Mouse (Mus musculus) spleen, postnatal 14 days (tissue): ENCODE data around the gene Gm5728.
"Not testable (repeated sequence)": the region's sequence is repeated elsewhere in the genome, so short reads cannot be mapped to it uniquely, and the experiment has no call there.

Experiments
- DNase-seq, 2 experiments: peaks; one replicate each; pipeline ENCODE4 v3.0.0; 2021 to 2022; ENCODE audit warnings: low spot score in 2 of 2

Gene Gm5728

GRCm38 (mm10) chr7:20375310-20375709, at the start of gene Gm5728:
Gm5728 (minus strand) TSS chr7:20375410.
- not testable (repeated sequence) for DNase-seq

GRCm38 (mm10) chr7:20417642-20418041, 42.4 kb upstream of the Gm5728 start, which contains the start of gene Vmn1r100:
Vmn1r100 (plus strand) TSS chr7:20417942.
- not testable (repeated sequence) for DNase-seq

GRCm38 (mm10) chr7:20333965-20334364, 41.2 kb downstream of the Gm5728 start, which contains the start of gene Gm4133:
Gm4133 (minus strand) TSS chr7:20334065.
- DNase-seq: not testable (repeated sequence)
